Mouse (Mus musculus): ENCODE measurements around the gene Gm10490. TPM values are rescaled to one million over a fixed set of nuclear protein-coding genes. Genes with fewer than 3 reads are reported as not detected.

Gene Gm10490
- not detected for total RNA-seq (2023)

GRCm38 (mm10) chrX:7909242-7909641, at the start of gene Gm10490:
TSS of gene Gm10490 (plus strand) at chrX:7909542.

DNA sequence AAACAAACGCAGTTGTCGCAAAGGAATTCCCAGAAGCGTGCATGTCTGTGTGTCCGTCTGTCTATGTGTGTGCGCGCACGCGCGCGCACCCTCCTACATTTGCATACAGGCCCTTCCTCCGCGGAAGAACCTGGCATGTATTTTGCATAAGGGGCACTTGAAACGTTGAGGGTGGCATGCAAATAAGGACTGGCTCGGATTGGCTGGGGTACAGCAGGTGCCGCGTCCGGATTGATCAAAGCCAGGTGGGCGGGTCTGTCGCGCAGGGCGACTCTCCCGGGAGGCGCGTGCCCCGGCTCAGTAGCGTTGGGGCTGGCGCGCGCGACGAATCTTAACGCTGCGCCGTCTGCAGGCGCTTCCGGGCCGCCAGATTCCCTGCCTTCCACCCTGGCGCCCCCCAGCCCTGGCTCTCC, 31.3 kb upstream of the Gm10490 start, which contains the start of gene Pim2:
TSS of gene Pim2 (plus strand) at position 256 of the 413 bp plus-strand sequence.

GRCm38 (mm10) chrX:7883841-7884567, 25.3 kb upstream of the Gm10490 start, which contains the start of gene Slc35a2:
TSS of gene Slc35a2 (plus strand) at chrX:7884028.

DNA sequence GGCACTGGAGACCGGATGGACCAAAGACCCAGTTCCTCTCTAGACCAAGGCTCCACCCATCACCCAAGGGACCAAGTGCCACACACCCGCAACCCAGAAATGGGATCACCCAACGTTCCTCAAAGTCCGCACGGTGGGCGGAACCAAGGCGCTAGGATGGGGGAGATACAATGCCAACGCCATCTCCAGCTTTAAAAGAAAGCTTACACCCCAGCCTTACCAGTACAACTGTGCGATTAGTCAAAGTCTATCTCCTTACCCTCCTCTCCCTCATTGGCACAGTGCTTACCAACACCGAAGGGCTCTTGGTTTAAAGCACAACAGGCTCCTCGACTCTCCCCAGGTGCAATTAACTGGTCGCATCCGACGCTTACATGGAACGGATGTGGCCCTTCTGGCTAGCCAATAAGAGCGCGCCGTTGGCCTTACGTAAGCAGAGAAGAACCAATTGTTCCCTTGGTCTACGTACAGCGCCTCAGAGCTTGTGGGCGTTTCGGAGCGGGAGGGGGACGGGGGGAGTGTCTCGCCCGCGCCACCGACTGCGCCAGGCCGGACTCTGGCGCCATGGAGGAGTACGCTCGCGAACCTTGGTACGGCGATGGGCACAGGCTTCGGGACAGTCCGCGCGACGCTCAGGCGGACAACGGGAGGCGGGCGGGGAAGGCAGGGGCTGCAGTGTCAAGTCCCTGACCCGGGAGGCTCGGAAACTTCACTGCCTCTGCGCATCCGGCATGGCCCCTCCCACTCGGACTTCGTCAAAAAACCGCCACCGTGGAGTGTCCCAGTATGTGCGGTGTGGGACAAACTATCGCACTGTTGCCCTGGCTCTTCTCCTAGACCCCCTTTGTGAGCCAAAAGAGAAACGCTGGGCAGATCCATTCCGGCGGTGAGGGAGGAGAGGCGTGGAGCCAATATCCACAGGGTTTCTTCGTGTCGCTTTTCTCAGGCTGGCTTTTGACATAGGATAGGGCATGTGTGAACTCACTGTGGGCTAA, 10.2 kb upstream of the Gm10490 start, which contains the start of the genes Pqbp1 and Timm17b:
TSS of gene Pqbp1 (minus strand) at position 390 of the 995 bp plus-strand sequence.
TSS of gene Timm17b (plus strand) at position 478 of the 995 bp plus-strand sequence.

DNA sequence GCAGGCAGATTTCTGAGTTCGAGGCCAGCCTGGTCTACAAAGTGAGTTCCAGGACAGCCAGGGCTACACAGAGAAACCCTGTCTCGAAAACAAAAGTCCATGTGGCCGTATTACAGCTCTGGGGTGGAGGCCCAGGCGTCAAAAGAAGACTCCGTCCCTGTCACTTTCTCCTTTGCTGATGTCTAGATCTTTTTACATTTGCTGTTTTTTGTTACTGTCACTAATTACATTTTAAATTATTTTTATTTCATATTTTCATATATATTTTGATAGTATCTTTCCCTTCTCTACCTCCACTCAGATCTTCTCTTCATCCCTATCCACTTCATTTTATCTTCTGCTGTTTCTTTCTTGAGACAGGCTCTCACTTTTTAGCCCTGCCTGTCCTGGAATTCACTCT, 1.6 kb upstream of the Gm10490 start, which contains the start of gene Gm10491:
TSS of gene Gm10491 (minus strand) at position 101 of the 400 bp plus-strand sequence.

GRCm38 (mm10) chrX:7919601-7920383, 10.4 kb downstream of the Gm10490 start, which contains the start of gene Pcsk1n:
TSS of gene Pcsk1n (plus strand) at chrX:7919822.

GRCm38 (mm10) chrX:7928270-7928790, 19.0 kb downstream of the Gm10490 start, which contains the start of gene Eras:
TSS of gene Eras (minus strand) at chrX:7928607.

DNA sequence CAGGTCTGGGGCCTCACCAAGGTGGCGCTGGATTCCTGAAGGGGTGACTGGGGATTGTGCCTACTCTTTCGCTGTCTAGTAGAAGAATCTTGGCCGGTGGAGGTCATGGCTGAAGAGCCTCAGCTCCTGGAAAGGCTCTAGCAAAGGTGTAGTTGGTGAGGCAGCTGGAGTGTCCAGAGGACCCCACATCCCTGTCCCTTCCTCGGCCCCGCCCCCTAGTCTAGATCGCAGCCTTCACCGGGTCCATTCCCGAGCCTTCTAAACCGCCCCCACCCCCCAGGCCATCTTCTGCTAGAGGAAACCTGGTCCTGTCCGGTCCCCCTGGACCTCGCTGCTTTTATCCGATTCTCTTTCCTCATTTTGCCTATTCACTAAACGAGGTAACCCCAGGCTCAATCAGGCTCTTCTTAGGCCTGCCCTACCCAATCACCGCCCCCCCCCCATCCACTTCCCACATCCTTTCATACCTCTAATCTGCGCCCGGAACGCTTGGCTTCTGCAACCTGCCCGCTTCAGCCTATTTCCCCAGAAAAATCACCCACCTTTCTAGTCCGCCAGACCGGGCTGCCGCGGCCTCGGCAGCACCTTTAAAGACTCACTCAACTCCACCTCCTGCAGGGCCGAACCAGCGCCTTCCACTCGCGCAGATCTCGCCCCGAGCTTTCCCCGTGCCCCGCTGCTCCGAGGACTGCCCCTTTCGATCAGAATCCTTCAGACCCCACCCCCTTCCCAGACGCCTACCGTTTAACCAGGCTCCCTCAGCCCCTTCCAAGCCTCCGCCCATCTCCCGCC, 38.0 kb downstream of the Gm10490 start, which contains the start of gene Hdac6:
TSS of gene Hdac6 (minus strand) at position 782 of the 792 bp plus-strand sequence.

Other genes with a start within 250 kb of the Gm10490 start
- gene Plp2, start 238.2 kb upstream of the Gm10490 start, total RNA-seq (2023), result 34.6 TPM
- gene Magix, start 228.3 kb upstream of the Gm10490 start, total RNA-seq (2023), result not detected
- 47.3 TPM for gene Gpkow, start 212.4 kb upstream of the Gm10490 start, total RNA-seq (2023)
- 105 TPM for gene Wdr45, start 195.2 kb upstream of the Gm10490 start, total RNA-seq (2023)
- not detected for gene Gm45208, start 187.3 kb upstream of the Gm10490 start, total RNA-seq (2023)
- 16.9 TPM for gene Praf2, start 181.1 kb upstream of the Gm10490 start, total RNA-seq (2023)
- gene Ccdc120, start 158.6 kb upstream of the Gm10490 start, total RNA-seq (2023), result not detected
- 22.6 TPM for gene Tfe3, start 147.0 kb upstream of the Gm10490 start, total RNA-seq (2023)
- gene Gripap1, start 119.8 kb upstream of the Gm10490 start, total RNA-seq (2023), result 150 TPM
- gene Kcnd1, start 87.3 kb upstream of the Gm10490 start, total RNA-seq (2023), result 1.2 TPM
- gene Otud5, start 68.2 kb upstream of the Gm10490 start, total RNA-seq (2023), result 205 TPM
- 56.9 TPM for gene Pim2, start 31.3 kb upstream of the Gm10490 start, total RNA-seq (2023)
- 24.8 TPM for gene Slc35a2, start 25.5 kb upstream of the Gm10490 start, total RNA-seq (2023)
- gene Pqbp1, start 10.3 kb upstream of the Gm10490 start, total RNA-seq (2023), result 83.4 TPM
- gene Timm17b, start 10.2 kb upstream of the Gm10490 start, total RNA-seq (2023), result 37.8 TPM
- gene Gm10491, start 1.7 kb upstream of the Gm10490 start, total RNA-seq (2023), result not detected
- gene Pcsk1n, start 10.3 kb downstream of the Gm10490 start, total RNA-seq (2023), result not detected
- not detected for gene Eras, start 19.1 kb downstream of the Gm10490 start, total RNA-seq (2023)
- gene Hdac6, start 38.3 kb downstream of the Gm10490 start, total RNA-seq (2023), result 17.9 TPM
- 3.3 TPM for gene Gata1, start 68.5 kb downstream of the Gm10490 start, total RNA-seq (2023)
- gene Glod5, start 109.0 kb downstream of the Gm10490 start, total RNA-seq (2023), result not detected
- 30.1 TPM for gene Suv39h1, start 165.2 kb downstream of the Gm10490 start, total RNA-seq (2023)
- 114 TPM for gene Was, start 181.0 kb downstream of the Gm10490 start, total RNA-seq (2023)
- 49.9 TPM for gene Wdr13, start 223.3 kb downstream of the Gm10490 start, total RNA-seq (2023)
- 479 TPM for gene Rbm3, start 236.3 kb downstream of the Gm10490 start, total RNA-seq (2023)